Comparison of ENCODE assay signal across 8 mouse cellular contexts in the genomic region with DNA sequence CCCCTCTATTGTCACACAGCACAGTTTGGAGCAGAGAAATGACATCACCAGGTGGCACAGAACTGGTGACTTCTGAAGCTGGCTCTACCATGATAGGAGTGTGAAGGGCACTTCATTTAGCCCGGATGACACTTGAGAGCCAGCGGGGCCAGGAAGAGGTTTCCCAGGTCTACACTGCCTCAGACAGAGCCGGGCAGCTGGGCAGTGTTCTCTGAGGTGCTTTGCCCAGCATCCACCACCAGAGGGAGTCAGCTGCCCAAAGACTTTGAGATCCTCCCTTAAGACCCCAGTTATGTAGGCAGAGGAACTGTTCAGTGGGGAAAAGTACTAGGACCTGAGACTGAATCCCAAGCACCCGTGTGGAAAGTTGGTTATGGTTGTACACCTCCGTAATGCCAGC. TPM values are rescaled to one million over a fixed set of nuclear protein-coding genes. Genes with fewer than 3 reads are reported as not detected.
DNase-seq lines count a peak whose midpoint lies in the region; ATAC-seq and TF ChIP-seq lines count a peak whose summit lies in the region.

No protein-coding gene starts in this region.

- H3K27ac ChIP-seq in intestine, postnatal 0 days (ENCODE audit: low read depth, low read length) = no peak overlapping the region
- no peak overlapping the region for H3K27ac ChIP-seq in intestine, embryonic 16.5 days (ENCODE audit: low read length)
- H3K27ac ChIP-seq in cerebellum, adult 2 months (ENCODE audit: insufficient read depth, low read length) = no peak overlapping the region
- H3K27ac ChIP-seq in kidney, embryonic 16.5 days (ENCODE audit: low read length) = no peak overlapping the region

- no peaks in the 10 kb centered on the region for H3K9me3 ChIP-seq in intestine, postnatal 0 days (ENCODE audit: control insufficient read depth)
- no peaks in the 10 kb centered on the region; the same call in 1 of the 2 replicates for H3K9me3 ChIP-seq in intestine, embryonic 16.5 days (ENCODE audit: control insufficient read depth, low read length)
- H3K9me3 ChIP-seq in kidney, embryonic 16.5 days (ENCODE audit: low read length) = peaks cover 4% of the 10 kb centered on the region; the same call in 1 of the 2 replicates

- TF ChIP-seq POLR2A in cerebellum, adult 2 months (IDR thresholded peaks at IDR 0.05; ENCODE audit: borderline replicate concordance, insufficient read depth, low read length) = no peak

- no peaks in the 10 kb centered on the region for H3K36me3 ChIP-seq in intestine, postnatal 0 days (ENCODE audit: control insufficient read depth, insufficient read depth)
- no peaks in the 10 kb centered on the region for H3K36me3 ChIP-seq in intestine, embryonic 16.5 days (ENCODE audit: control insufficient read depth, insufficient read depth, low read length)
- no peaks in the 10 kb centered on the region for H3K36me3 ChIP-seq in kidney, embryonic 16.5 days (ENCODE audit: insufficient read depth, low read length)

- no peak overlapping the region for H3K9ac ChIP-seq in intestine, postnatal 0 days (ENCODE audit: low read depth, low read length)
- H3K9ac ChIP-seq in intestine, embryonic 16.5 days (ENCODE audit: low read depth, low read length) = no peak overlapping the region
- H3K9ac ChIP-seq in kidney, embryonic 16.5 days (replicated peaks; ENCODE audit: low read length) = no peak overlapping the region

- DNase-seq in cerebellum, adult 2 months = peak; percentile 57 to 68
- DNase-seq in liver = peak; percentile 50
- peak; percentile 23 for DNase-seq in naive thymus-derived CD4-positive, alpha-beta T cell, adult 2 months (ENCODE audit: low read depth)
- DNase-seq in thymus, postnatal 14 days = peak; percentile 51

- TF ChIP-seq CTCF in intestine, postnatal 0 days (IDR thresholded peaks at IDR 0.05; ENCODE audit: low read depth) = peak; percentile 90
- TF ChIP-seq CTCF in cerebellum, adult 2 months (IDR thresholded peaks at IDR 0.05; ENCODE audit: borderline replicate concordance, insufficient read depth, low read depth, low read length) = peak; percentile 87

- 13% methylated on average over 5 of the region's 5 CpGs for WGBS in intestine, postnatal 0 days
- 10% methylated on average over 5 of the region's 5 CpGs for WGBS in intestine, embryonic 16.5 days
- 12% methylated on average over 5 of the region's 5 CpGs for WGBS in cerebellum, adult 2 months
- 9% methylated on average over 5 of the region's 5 CpGs for WGBS in kidney, embryonic 16.5 days

- no peak overlapping the region for H3K4me3 ChIP-seq in intestine, postnatal 0 days (ENCODE audit: low read depth, low read length)
- no peak overlapping the region for H3K4me3 ChIP-seq in intestine, embryonic 16.5 days (ENCODE audit: low read length)
- H3K4me3 ChIP-seq in cerebellum, adult 2 months (replicated peaks; ENCODE audit: insufficient read depth, low read depth, low read length) = no peak overlapping the region
- H3K4me3 ChIP-seq in kidney, embryonic 16.5 days (ENCODE audit: low read length) = no peak overlapping the region

- H3K4me1 ChIP-seq in intestine, postnatal 0 days (replicated peaks; ENCODE audit: control insufficient read depth, insufficient read depth, low read length) = no peaks in the 10 kb centered on the region
- no peaks in the 10 kb centered on the region for H3K4me1 ChIP-seq in intestine, embryonic 16.5 days (ENCODE audit: control insufficient read depth, insufficient read depth, low read length)
- peaks cover 6% of the 10 kb centered on the region for H3K4me1 ChIP-seq in cerebellum, adult 2 months (ENCODE audit: control insufficient read depth, insufficient read depth, low read length)
- H3K4me1 ChIP-seq in kidney, embryonic 16.5 days (ENCODE audit: insufficient read depth, low read length) = no peaks in the 10 kb centered on the region

- H3K4me2 ChIP-seq in intestine, postnatal 0 days (replicated peaks; ENCODE audit: low read depth) = no peak overlapping the region
- no peak overlapping the region for H3K4me2 ChIP-seq in intestine, embryonic 16.5 days (ENCODE audit: low read depth, low read length)
- no peak overlapping the region for H3K4me2 ChIP-seq in kidney, embryonic 16.5 days (replicated peaks; ENCODE audit: low read depth, low read length)

- 0 out of 2 replicates have a peak, but pooled peaks have one; percentile 4 for ATAC-seq in intestine, postnatal 0 days
- no peak for ATAC-seq in intestine, embryonic 16.5 days
- ATAC-seq in frontal cortex, adult (ENCODE audit: low TSS enrichment) = peak; percentile 69; the same call in 1 of the 2 replicates
- ATAC-seq in kidney, embryonic 16.5 days (ENCODE audit: low FRiP score, low TSS enrichment) = peak; percentile 51; the same call in 1 of the 2 replicates

- no peaks in the 10 kb centered on the region for H3K27me3 ChIP-seq in intestine, postnatal 0 days (replicated peaks; ENCODE audit: control insufficient read depth, insufficient read depth, low read length)
- H3K27me3 ChIP-seq in intestine, embryonic 16.5 days (replicated peaks; ENCODE audit: control insufficient read depth, insufficient read depth, low read length) = no peaks in the 10 kb centered on the region; the same call in 1 of the 2 replicates
- H3K27me3 ChIP-seq in cerebellum, adult 2 months (ENCODE audit: control insufficient read depth, insufficient read depth, low read length) = no peaks in the 10 kb centered on the region
- H3K27me3 ChIP-seq in kidney, embryonic 16.5 days (ENCODE audit: insufficient read depth, low read length) = no peaks in the 10 kb centered on the region

RNA-seq across cellular contexts. Expression of a gene that starts 27.1 kb away (rescaled TPM):
- polyA plus RNA-seq in intestine, postnatal 0 days (2015; fragmentation: Nextera tagmentation; extraction: Ambion mirVana) = 0.52 and 0.63 TPM in 2 replicates
- 1.6 and 1.7 TPM in 2 replicates for polyA plus RNA-seq in intestine, embryonic 16.5 days (2015; fragmentation: Nextera tagmentation; extraction: Ambion mirVana)
- polyA plus RNA-seq in cerebellum, adult 2 months (2012; rRNA removed) = 61.1 and 65.6 TPM in 2 replicates
- polyA plus RNA-seq in kidney, embryonic 16.5 days (2015; fragmentation: Nextera tagmentation; extraction: Ambion mirVana) = 0.63 and 0.64 TPM in 2 replicates

RNA-seq across cellular contexts. Expression of a gene that starts 30.6 kb away (rescaled TPM):
- polyA plus RNA-seq in intestine, postnatal 0 days (2015; fragmentation: Nextera tagmentation; extraction: Ambion mirVana) = 0.55 and 0.58 TPM in 2 replicates
- polyA plus RNA-seq in intestine, embryonic 16.5 days (2015; fragmentation: Nextera tagmentation; extraction: Ambion mirVana) = 1.6 and 2.2 TPM in 2 replicates
- 28.7 and 31.6 TPM in 2 replicates for polyA plus RNA-seq in cerebellum, adult 2 months (2012; rRNA removed)
- polyA plus RNA-seq in kidney, embryonic 16.5 days (2015; fragmentation: Nextera tagmentation; extraction: Ambion mirVana) = 2.6 and 4.2 TPM in 2 replicates

RNA-seq across cellular contexts. Expression of a gene that starts 46.0 kb away (rescaled TPM):
- polyA plus RNA-seq in intestine, postnatal 0 days (2015; fragmentation: Nextera tagmentation; extraction: Ambion mirVana) = 25.5 and 29.4 TPM in 2 replicates
- polyA plus RNA-seq in intestine, embryonic 16.5 days (2015; fragmentation: Nextera tagmentation; extraction: Ambion mirVana) = 33.6 and 33.8 TPM in 2 replicates
- polyA plus RNA-seq in cerebellum, adult 2 months (2012; rRNA removed) = 68.2 and 73.3 TPM in 2 replicates
- polyA plus RNA-seq in kidney, embryonic 16.5 days (2015; fragmentation: Nextera tagmentation; extraction: Ambion mirVana) = 51.6 TPM in 2 replicates

RNA-seq across cellular contexts. Expression of a gene that starts 51.6 kb away (rescaled TPM):
- polyA plus RNA-seq in intestine, postnatal 0 days (2015; fragmentation: Nextera tagmentation; extraction: Ambion mirVana) = not detected in 2 replicates
- 0.05 TPM in 1 of 2 replicates, not detected in the other for polyA plus RNA-seq in intestine, embryonic 16.5 days (2015; fragmentation: Nextera tagmentation; extraction: Ambion mirVana)
- 0.17 and 0.25 TPM in 2 replicates for polyA plus RNA-seq in cerebellum, adult 2 months (2012; rRNA removed)
- polyA plus RNA-seq in kidney, embryonic 16.5 days (2015; fragmentation: Nextera tagmentation; extraction: Ambion mirVana) = 0.05 and 0.12 TPM in 2 replicates

Comparison
In these comparisons a context has a peak if more than half of its experiments do, and no peak if none do; other contexts are left out.
1. RNA of a gene that starts 27.1 kb away (polyA plus RNA-seq): 61.1 to 65.6 TPM in cerebellum, adult 2 months; 1.6 to 1.7 TPM in intestine, embryonic 16.5 days, 0.63 to 0.64 TPM in kidney, embryonic 16.5 days and 0.52 to 0.63 TPM in intestine, postnatal 0 days; every median in the first group is over 10 times any median in the second.
2. Peak in every context shown above with its lines, with median percentiles within 50 percentile points of each other: DNase-seq.